Mouse (Mus musculus) kidney, postnatal 10 days (tissue): ENCODE data around the gene Isg20l2.
A peak's percentile ranks its signal among the peaks of the same experiment; 100 is the strongest.

Experiments used
- DNase-seq: peaks from one replicate; pipeline ENCODE4 v3.0.0; 2021; ENCODE audit warnings: mixed read lengths

Gene Isg20l2

GRCm38 (mm10) chr3:87913491-87913890, 16.6 kb upstream of the Isg20l2 start:
- no peak for DNase-seq

GRCm38 (mm10) chr3:87913891-87914290, 16.2 kb upstream of the Isg20l2 start:
- DNase-seq, result no peak

GRCm38 (mm10) chr3:87916990-87917389, 13.1 kb upstream of the Isg20l2 start:
- DNase-seq, result no peak

- no peak for DNase-seq
Observed at GRCm38 (mm10) chr3:87918551-87918950, 11.6 kb upstream of the Isg20l2 start.

GRCm38 (mm10) chr3:87919336-87920108, 10.6 kb upstream of the Isg20l2 start, which contains the start of gene Mrpl24:
Gene Mrpl24, plus strand, starts transcription at chr3:87919506.
- peak; percentile 83 for DNase-seq

GRCm38 (mm10) chr3:87920270-87920943, 9.7 kb upstream of the Isg20l2 start:
- no peak for DNase-seq

- no peak for DNase-seq
Observed at GRCm38 (mm10) chr3:87924996-87925395, 5.1 kb upstream of the Isg20l2 start.

GRCm38 (mm10) chr3:87927452-87927851, 2.7 kb upstream of the Isg20l2 start:
- no peak for DNase-seq

GRCm38 (mm10) chr3:87929341-87930077, 605 bp upstream of the Isg20l2 start:
- no peak for DNase-seq

GRCm38 (mm10) chr3:87934026-87934425, 3.9 kb downstream of the Isg20l2 start:
- no peak for DNase-seq

GRCm38 (mm10) chr3:87934501-87934900, 4.4 kb downstream of the Isg20l2 start:
- no peak for DNase-seq

- DNase-seq, result no peak
Observed at GRCm38 (mm10) chr3:87935201-87935600, 5.1 kb downstream of the Isg20l2 start.

GRCm38 (mm10) chr3:87935776-87936175, 5.7 kb downstream of the Isg20l2 start:
- peak; percentile 94 for DNase-seq

GRCm38 (mm10) chr3:87940611-87941010, 10.5 kb downstream of the Isg20l2 start:
- no peak for DNase-seq

GRCm38 (mm10) chr3:87942471-87942870, 12.4 kb downstream of the Isg20l2 start:
- DNase-seq, result no peak

- peak; percentile 24 for DNase-seq
Observed at GRCm38 (mm10) chr3:87943586-87943985, 13.5 kb downstream of the Isg20l2 start.

- peak; percentile 25 for DNase-seq
Observed at GRCm38 (mm10) chr3:87944838-87945600, 14.9 kb downstream of the Isg20l2 start.

- DNase-seq, result no peak
Observed at GRCm38 (mm10) chr3:87945781-87946540, 15.8 kb downstream of the Isg20l2 start.

- no peak for DNase-seq
Observed at GRCm38 (mm10) chr3:87946541-87946860, 16.4 kb downstream of the Isg20l2 start.

- peak; percentile 19 for DNase-seq
Observed at GRCm38 (mm10) chr3:87947056-87947810, 17.1 kb downstream of the Isg20l2 start.

GRCm38 (mm10) chr3:87947811-87948199, 17.7 kb downstream of the Isg20l2 start:
- no peak for DNase-seq
